Mouse (Mus musculus): Measurements from ENCODE around the gene Slc6a11.

Slc6a11 gene

GRCm38 (mm10) chr6:114264426-114264825, 133.4 kb downstream of the Slc6a11 start:
- no peak for DNase-seq (ENCODE audit: low read depth, low spot score)

GRCm38 (mm10) chr6:114266273-114266672, 135.2 kb downstream of the Slc6a11 start:
- no peak for DNase-seq (ENCODE audit: low read depth, low spot score)

GRCm38 (mm10) chr6:114267979-114268378, 136.9 kb downstream of the Slc6a11 start:
- DNase-seq (ENCODE audit: low read depth, low spot score) = no peak

- DNase-seq (ENCODE audit: low read depth, low spot score) = no peak
Observed at GRCm38 (mm10) chr6:114269589-114269988, 138.5 kb downstream of the Slc6a11 start.

GRCm38 (mm10) chr6:114270799-114271198, 139.8 kb downstream of the Slc6a11 start:
- DNase-seq (ENCODE audit: low read depth, low spot score) = no peak

GRCm38 (mm10) chr6:114272279-114272678, 141.2 kb downstream of the Slc6a11 start:
- no peak for DNase-seq (ENCODE audit: low read depth, low spot score)

- no peak for DNase-seq (ENCODE audit: low read depth, low spot score)
Observed at GRCm38 (mm10) chr6:114273997-114274728, 143.1 kb downstream of the Slc6a11 start.

- DNase-seq (ENCODE audit: low read depth, low spot score) = no peak
Observed at GRCm38 (mm10) chr6:114275800-114276199, 144.8 kb downstream of the Slc6a11 start.

GRCm38 (mm10) chr6:114282469-114283277, 151.6 kb downstream of the Slc6a11 start, which contains the start of gene Slc6a1:
TSS of gene Slc6a1 (plus strand) at chr6:114282635.
- peak; percentile 73 for DNase-seq (ENCODE audit: low read depth, low spot score)

GRCm38 (mm10) chr6:114283278-114283770, 152.3 kb downstream of the Slc6a11 start:
- DNase-seq (ENCODE audit: low read depth, low spot score) = no peak

- no peak for DNase-seq (ENCODE audit: low read depth, low spot score)
Observed at GRCm38 (mm10) chr6:114283927-114284703, 153.1 kb downstream of the Slc6a11 start.

GRCm38 (mm10) chr6:114285424-114285823, 154.4 kb downstream of the Slc6a11 start:
- DNase-seq (ENCODE audit: low read depth, low spot score) = no peak

GRCm38 (mm10) chr6:114289106-114289505, 158.1 kb downstream of the Slc6a11 start:
- DNase-seq (ENCODE audit: low read depth, low spot score) = no peak

GRCm38 (mm10) chr6:114290184-114290583, 159.1 kb downstream of the Slc6a11 start:
- DNase-seq (ENCODE audit: low read depth, low spot score) = peak; percentile 86

GRCm38 (mm10) chr6:114290929-114291328, 159.9 kb downstream of the Slc6a11 start:
- no peak for DNase-seq (ENCODE audit: low read depth, low spot score)

- no peak for DNase-seq (ENCODE audit: low read depth, low spot score)
Observed at GRCm38 (mm10) chr6:114291396-114291795, 160.4 kb downstream of the Slc6a11 start.

- no peak for DNase-seq (ENCODE audit: low read depth, low spot score)
Observed at GRCm38 (mm10) chr6:114293511-114293910, 162.5 kb downstream of the Slc6a11 start.

GRCm38 (mm10) chr6:114295086-114295485, 164.0 kb downstream of the Slc6a11 start:
- DNase-seq (ENCODE audit: low read depth, low spot score) = no peak

GRCm38 (mm10) chr6:114297260-114298002, 166.4 kb downstream of the Slc6a11 start:
- no peak for DNase-seq (ENCODE audit: low read depth, low spot score)
